In genomic region chr10:105509896-105510272, GRCm38 (mm10) we compare ENCODE assay signal across 10 mouse cellular contexts.
DNase-seq lines count a peak whose midpoint lies in the region; ATAC-seq lines count a peak whose summit lies in the region.
"Had no signal": no experiment of that assay in that cellular context is flagged by ENCODE, and none has a peak within 500 bp of the region (broad histone marks: within the 10 kb centered on the region; RNA-seq: fewer than 3 reads in every experiment).

No protein-coding gene starts in this region.

- no peaks in the 10 kb centered on the region for H3K36me3 ChIP-seq in heart, embryonic 15.5 days
- H3K36me3 ChIP-seq in embryonic facial prominence, embryonic 10.5 days (replicated peaks) = peaks cover 13% of the 10 kb centered on the region
- H3K36me3 ChIP-seq in forebrain, embryonic 16.5 days (ENCODE audit: control insufficient read depth, insufficient read depth) = no peaks in the 10 kb centered on the region

- H3K4me2 ChIP-seq in heart, embryonic 15.5 days = peak overlapping the region; percentile 42
- peak overlapping the region; percentile 17; the same call in 1 of the 2 replicates for H3K4me2 ChIP-seq in forebrain, embryonic 16.5 days (ENCODE audit: low read length)

- intact Hi-C loops in left cerebral cortex, postnatal 10 days (cut with DNase I) = no loop called here

- 0 out of 2 replicates have a peak, but pooled peaks have one; percentile 43 for ATAC-seq in heart, embryonic 15.5 days (replicated peaks; ENCODE audit: insufficient number of reproducible peaks, insufficient read depth, low FRiP score, low read depth)
- peak; percentile 41; the same call in 1 of the 2 replicates for ATAC-seq in forebrain, embryonic 16.5 days
- ATAC-seq in megakaryocyte progenitor cell, adult 5-6 weeks (replicated peaks; ENCODE audit: poor library complexity) = peak; percentile 33; the same call in 1 of the 2 replicates
- ATAC-seq in megakaryocyte-erythroid progenitor cell, adult 5-6 weeks (replicated peaks; ENCODE audit: low FRiP score, low TSS enrichment, poor library complexity, severe bottlenecking) = no peak

- 42% methylated on average over 5 of the region's 5 CpGs for WGBS in heart, embryonic 15.5 days
- 38% methylated on average over 5 of the region's 5 CpGs for WGBS in embryonic facial prominence, embryonic 10.5 days
- 14% methylated on average over 5 of the region's 5 CpGs for WGBS in forebrain, embryonic 16.5 days

- no peaks in the 10 kb centered on the region for H3K9me3 ChIP-seq in heart, embryonic 15.5 days (replicated peaks)
- H3K9me3 ChIP-seq in embryonic facial prominence, embryonic 10.5 days = no peaks in the 10 kb centered on the region
- no peaks in the 10 kb centered on the region for H3K9me3 ChIP-seq in forebrain, embryonic 16.5 days (ENCODE audit: control insufficient read depth, low read length)

- H3K27ac ChIP-seq in heart, embryonic 15.5 days = 0 out of 2 replicates have a peak overlapping the region, but pooled peaks have one; percentile 3
- peak overlapping the region; percentile 48 for H3K27ac ChIP-seq in embryonic facial prominence, embryonic 10.5 days (replicated peaks)
- H3K27ac ChIP-seq in forebrain, embryonic 16.5 days (ENCODE audit: low read length) = no peak overlapping the region

- no peaks in the 10 kb centered on the region for H3K27me3 ChIP-seq in heart, embryonic 15.5 days
- H3K27me3 ChIP-seq in embryonic facial prominence, embryonic 10.5 days (replicated peaks; ENCODE audit: low read depth, poor library complexity, severe bottlenecking) = no peaks in the 10 kb centered on the region
- no peaks in the 10 kb centered on the region for H3K27me3 ChIP-seq in forebrain, embryonic 16.5 days (replicated peaks; ENCODE audit: control insufficient read depth, insufficient read depth, low read length)
- H3K27me3 ChIP-seq: CH12.LX had no signal

- peak overlapping the region; percentile 26 for H3K4me3 ChIP-seq in heart, embryonic 15.5 days
- peak overlapping the region; percentile 21; the same call in 1 of the 2 replicates for H3K4me3 ChIP-seq in embryonic facial prominence, embryonic 10.5 days
- no peak overlapping the region for H3K4me3 ChIP-seq in forebrain, embryonic 16.5 days (replicated peaks; ENCODE audit: low read length)

- no peak for DNase-seq in heart, adult 8-10 months (ENCODE audit: low spot score)
- peak; percentile 29 for DNase-seq in embryonic facial prominence, embryonic 10.5 days (ENCODE audit: low spot score)
- DNase-seq in left cerebral cortex, postnatal 10 days (ENCODE audit: extremely low spot score in 1 of 2, low spot score in 2 of 2) = no peak
- DNase-seq in kidney, adult 11 months = no peak
- DNase-seq: gastrocnemius, postnatal 10 days had no signal

- peaks cover 13% of the 10 kb centered on the region for H3K4me1 ChIP-seq in heart, embryonic 15.5 days (replicated peaks)
- peaks cover 28% of the 10 kb centered on the region for H3K4me1 ChIP-seq in embryonic facial prominence, embryonic 10.5 days
- 0 out of 2 replicates have a peak, but pooled peaks cover 12% of the 10 kb centered on the region for H3K4me1 ChIP-seq in forebrain, embryonic 16.5 days (replicated peaks; ENCODE audit: control insufficient read depth, insufficient read depth, low read length)

- H3K9ac ChIP-seq in heart, embryonic 15.5 days = no peak overlapping the region
- H3K9ac ChIP-seq in forebrain, embryonic 16.5 days (replicated peaks; ENCODE audit: low read depth, low read length) = no peak overlapping the region
